ENCODE assay signal across 17 mouse cellular contexts in the genomic region with DNA sequence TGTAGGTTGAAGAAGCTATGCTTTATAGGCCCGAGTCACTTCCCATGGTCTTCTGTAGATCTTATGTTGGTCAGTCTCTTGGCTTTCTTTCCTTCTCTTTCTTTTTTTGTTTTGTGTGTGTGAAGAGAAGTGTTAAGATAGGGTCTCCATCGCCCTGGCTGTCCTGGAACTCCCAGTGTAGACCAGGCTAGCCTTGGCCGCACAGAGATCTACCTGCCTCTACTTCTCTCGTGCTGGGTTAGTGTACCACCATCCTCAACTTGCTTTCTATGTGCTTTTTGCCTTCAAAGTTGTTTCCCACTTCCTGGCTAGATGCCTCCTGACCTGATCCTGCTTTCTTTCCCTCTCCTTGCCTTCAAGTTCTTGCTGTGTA. TPM values are rescaled to one million over a fixed set of nuclear protein-coding genes. Genes with fewer than 3 reads are reported as not detected.
DNase-seq lines count a peak whose midpoint lies in the region; ATAC-seq and TF ChIP-seq lines count a peak whose summit lies in the region.
"Had no signal": no experiment of that assay in that cellular context is flagged by ENCODE, and none has a peak within 500 bp of the region (broad histone marks: within the 10 kb centered on the region; RNA-seq: fewer than 3 reads in every experiment).

No protein-coding gene starts in this region.

- TF ChIP-seq RAD21 in CH12.LX (IDR thresholded peaks at IDR 0.05; ENCODE audit: low read depth, low read length) = no peak

- H3K79me2 ChIP-seq in CH12.LX (replicated peaks; ENCODE audit: control insufficient read depth, extremely low read depth, insufficient read depth, poor library complexity, severe bottlenecking) = no peaks in the 10 kb centered on the region

- H3K27me3 ChIP-seq in hindbrain, embryonic 13.5 days = no peaks in the 10 kb centered on the region
- H3K27me3 ChIP-seq in hindbrain, embryonic 11.5 days (ENCODE audit: control insufficient read depth, insufficient read depth, low read length) = no peaks in the 10 kb centered on the region
- no peaks in the 10 kb centered on the region for H3K27me3 ChIP-seq in CH12.LX (replicated peaks)
- H3K27me3 ChIP-seq in forebrain, embryonic 16.5 days (replicated peaks; ENCODE audit: control insufficient read depth, insufficient read depth, low read length) = no peaks in the 10 kb centered on the region
- no peaks in the 10 kb centered on the region for H3K27me3 ChIP-seq in neural tube, embryonic 13.5 days

- peaks cover 10% of the 10 kb centered on the region for H3K36me3 ChIP-seq in hindbrain, embryonic 13.5 days
- 0 out of 2 replicates have a peak, but pooled peaks cover 3% of the 10 kb centered on the region for H3K36me3 ChIP-seq in hindbrain, embryonic 11.5 days (ENCODE audit: control insufficient read depth, insufficient read depth, low read length)
- H3K36me3 ChIP-seq in CH12.LX (replicated peaks in 1 of 2; ENCODE audit: control insufficient read depth in 1 of 2, insufficient read depth in 1 of 2, low read length in 1 of 2) = peaks cover 26 to 80% of the 10 kb centered on the region in 2 experiments
- no peaks in the 10 kb centered on the region; the same call in 1 of the 2 replicates for H3K36me3 ChIP-seq in forebrain, embryonic 16.5 days (ENCODE audit: control insufficient read depth, insufficient read depth)
- peaks cover 6% of the 10 kb centered on the region for H3K36me3 ChIP-seq in neural tube, embryonic 13.5 days

- ATAC-seq in hindbrain, embryonic 13.5 days (ENCODE audit: low FRiP score) = no peak
- no peak for ATAC-seq in hindbrain, embryonic 11.5 days (ENCODE audit: low FRiP score)
- ATAC-seq in forebrain, embryonic 16.5 days = peak; percentile 61
- ATAC-seq in neural tube, embryonic 13.5 days (ENCODE audit: low read depth) = peak; percentile 50; the same call in 1 of the 2 replicates
- ATAC-seq: lung, postnatal 0 days had no signal

- no peak overlapping the region for H3K9ac ChIP-seq in hindbrain, embryonic 13.5 days
- no peak overlapping the region for H3K9ac ChIP-seq in hindbrain, embryonic 11.5 days (ENCODE audit: low read depth, low read length)
- H3K9ac ChIP-seq in CH12.LX (ENCODE audit: insufficient read depth, low read depth) = no peak overlapping the region
- no peak overlapping the region for H3K9ac ChIP-seq in forebrain, embryonic 16.5 days (replicated peaks; ENCODE audit: low read depth, low read length)
- H3K9ac ChIP-seq in neural tube, embryonic 13.5 days = no peak overlapping the region

- 0 out of 2 replicates have a peak, but pooled peaks have one; percentile 9 for TF ChIP-seq POLR2A in CH12.LX (IDR thresholded peaks at IDR 0.05; ENCODE audit: low read depth, low read length)

- H3K4me3 ChIP-seq in hindbrain, embryonic 13.5 days = no peak overlapping the region
- no peak overlapping the region for H3K4me3 ChIP-seq in hindbrain, embryonic 11.5 days (ENCODE audit: low read depth, low read length)
- no peak overlapping the region for H3K4me3 ChIP-seq in CH12.LX (replicated peaks in 1 of 3; ENCODE audit: low read depth in 2 of 3, low read length in 2 of 3, poor library complexity in 1 of 3)
- H3K4me3 ChIP-seq in forebrain, embryonic 16.5 days (replicated peaks; ENCODE audit: low read length) = no peak overlapping the region
- no peak overlapping the region for H3K4me3 ChIP-seq in neural tube, embryonic 13.5 days
- H3K4me3 ChIP-seq: heart, embryonic 10.5 days had no signal

- in situ Hi-C loops in CH12.LX (cut with MboI; ENCODE audit: low pct_ligation_motif_present, low pct_unique_long_range_greater_than_20kb, low sequenced_read_pairs) = no loop called here

- H3K4me2 ChIP-seq in hindbrain, embryonic 13.5 days = no peak overlapping the region
- H3K4me2 ChIP-seq in hindbrain, embryonic 11.5 days (replicated peaks; ENCODE audit: low read depth, low read length) = no peak overlapping the region
- H3K4me2 ChIP-seq in CH12.LX (ENCODE audit: insufficient read depth, low read depth, poor library complexity, severe bottlenecking) = no peak overlapping the region
- no peak overlapping the region for H3K4me2 ChIP-seq in forebrain, embryonic 16.5 days (ENCODE audit: low read length)
- no peak overlapping the region for H3K4me2 ChIP-seq in neural tube, embryonic 13.5 days

- no peak for TF ChIP-seq CTCF in CH12.LX (conservative IDR thresholded peaks at IDR 0.05 in 1 of 2, IDR thresholded peaks at IDR 0.05 in 1 of 2; ENCODE audit: low read depth in 2 of 2, low read length in 2 of 2)

- H3K4me1 ChIP-seq in hindbrain, embryonic 13.5 days (replicated peaks) = peaks cover 28% of the 10 kb centered on the region
- H3K4me1 ChIP-seq in hindbrain, embryonic 11.5 days (replicated peaks; ENCODE audit: control insufficient read depth, insufficient read depth, low read length) = no peaks in the 10 kb centered on the region
- H3K4me1 ChIP-seq in CH12.LX (ENCODE audit: control insufficient read depth in 1 of 2, insufficient read depth in 2 of 2) = peaks cover 0 to 10% of the 10 kb centered on the region in 2 experiments; a peak in 1 of 4 replicates
- peaks cover 24% of the 10 kb centered on the region for H3K4me1 ChIP-seq in forebrain, embryonic 16.5 days (replicated peaks; ENCODE audit: control insufficient read depth, insufficient read depth, low read length)
- H3K4me1 ChIP-seq in neural tube, embryonic 13.5 days (replicated peaks) = peaks cover 30% of the 10 kb centered on the region

- H3K9me3 ChIP-seq in hindbrain, embryonic 13.5 days = no peaks in the 10 kb centered on the region
- no peaks in the 10 kb centered on the region for H3K9me3 ChIP-seq in hindbrain, embryonic 11.5 days (ENCODE audit: control insufficient read depth, low read length)
- no peaks in the 10 kb centered on the region for H3K9me3 ChIP-seq in CH12.LX (replicated peaks; ENCODE audit: low read length)
- H3K9me3 ChIP-seq in forebrain, embryonic 16.5 days (ENCODE audit: control insufficient read depth, low read length) = no peaks in the 10 kb centered on the region
- no peaks in the 10 kb centered on the region for H3K9me3 ChIP-seq in neural tube, embryonic 13.5 days
- H3K9me3 ChIP-seq: heart, embryonic 10.5 days had no signal

- no peak for TF ChIP-seq EP300 in CH12.LX (IDR thresholded peaks at IDR 0.05; ENCODE audit: low read length)

- 66% methylated on average over 4 of the region's 4 CpGs for WGBS in hindbrain, embryonic 13.5 days
- WGBS in hindbrain, embryonic 11.5 days = 95% methylated on average over 4 of the region's 4 CpGs
- 43% methylated on average over 4 of the region's 4 CpGs for WGBS in forebrain, embryonic 16.5 days
- WGBS in neural tube, embryonic 13.5 days = 79% methylated on average over 4 of the region's 4 CpGs

- DNase-seq in hindbrain, embryonic 11.5 days (ENCODE audit: low spot score) = no peak
- DNase-seq in CH12.LX (ENCODE audit: extremely low read depth) = no peak
- DNase-seq in lung, postnatal 25 days (ENCODE audit: low spot score) = no peak
- no peak for DNase-seq in adrenal gland, postnatal 10 days
- DNase-seq: adrenal gland, postnatal 25 days; cerebellum, adult 11-12 months; embryo, embryonic 11 days; kidney, adult 18-20 months; liver; thymus, postnatal 25 days had no signal

- peak overlapping the region; percentile 68 for H3K27ac ChIP-seq in hindbrain, embryonic 13.5 days
- no peak overlapping the region for H3K27ac ChIP-seq in hindbrain, embryonic 11.5 days (ENCODE audit: low read depth, low read length)
- H3K27ac ChIP-seq in CH12.LX (ENCODE audit: insufficient read depth, low read depth) = no peak overlapping the region
- peak overlapping the region; percentile 70 for H3K27ac ChIP-seq in forebrain, embryonic 16.5 days (ENCODE audit: low read length)
- peak overlapping the region; percentile 46 for H3K27ac ChIP-seq in neural tube, embryonic 13.5 days (replicated peaks)
- H3K27ac ChIP-seq: heart, embryonic 10.5 days had no signal

- dilution Hi-C loops in CH12.LX (cut with MboI; ENCODE audit: extremely low pct_ligation_motif_present, extremely low pct_unique_long_range_greater_than_20kb, low sequenced_read_pairs) = no loop called here

TF ChIP-seq in CH12.LX, 34 proteins besides CTCF, POLR2A, EP300 and RAD21:
- TF ChIP-seq MYC (IDR thresholded peaks at IDR 0.05; ENCODE audit: low read depth, low read length) = no peak
- no peak for TF ChIP-seq SMC3 (IDR thresholded peaks at IDR 0.05; ENCODE audit: low read depth, low read length)
- TF ChIP-seq TCF12 (IDR thresholded peaks at IDR 0.05; ENCODE audit: low read depth, low read length) = no peak
- TF ChIP-seq ZC3H11A (IDR thresholded peaks at IDR 0.05; ENCODE audit: low read depth, low read length) = no peak
- no peak for TF ChIP-seq ELF1 (IDR thresholded peaks at IDR 0.05; ENCODE audit: low read depth, low read length)
- TF ChIP-seq BHLHE40 (IDR thresholded peaks at IDR 0.05; ENCODE audit: low read depth, low read length) = no peak
- TF ChIP-seq JUN (IDR thresholded peaks at IDR 0.05; ENCODE audit: insufficient read depth, low read depth, low read length) = no peak
- TF ChIP-seq MAZ (IDR thresholded peaks at IDR 0.05; ENCODE audit: low read depth, low read length) = no peak
- no peak for TF ChIP-seq IRF4 (IDR thresholded peaks at IDR 0.05; ENCODE audit: low read depth, low read length)
- TF ChIP-seq ZNF384 (IDR thresholded peaks at IDR 0.05; ENCODE audit: low read depth, low read length) = no peak
- no peak for TF ChIP-seq GABPA (IDR thresholded peaks at IDR 0.05; ENCODE audit: insufficient replicate concordance, low read depth, low read length)
TF ChIP-seq in CH12.LX: peak in this region for 0.

RNA-seq across cellular contexts. Expression of a gene that starts 51.9 kb away (rescaled TPM):
- 0.62 and 0.75 TPM in 2 replicates for polyA plus RNA-seq in hindbrain, embryonic 13.5 days (2015; fragmentation: Nextera tagmentation; extraction: Ambion mirVana)
- 0.99 and 1.2 TPM in 2 replicates for polyA plus RNA-seq in hindbrain, embryonic 11.5 days (2014; fragmentation: Nextera tagmentation; extraction: Ambion mirVana)
- total RNA-seq in CH12.LX (2012; rRNA removed) = 7.7 and 17.4 TPM in 2 replicates
- total RNA-seq in CH12.LX (2014; rRNA removed) = 12.2 and 12.9 TPM in 2 replicates
- 14.2 and 16.5 TPM in 2 replicates for polyA plus RNA-seq in CH12.LX (2012; ENCODE audit: insufficient read length, low read depth)
- 0.92 and 1.1 TPM in 2 replicates for polyA plus RNA-seq in forebrain, embryonic 16.5 days (2015; fragmentation: Nextera tagmentation; extraction: Ambion mirVana)
- polyA plus RNA-seq in neural tube, embryonic 13.5 days (2015; fragmentation: Nextera tagmentation; extraction: Ambion mirVana) = 0.23 and 0.53 TPM in 2 replicates
- 1 to 10 TPM in 1 of 2 experiments, under 1 TPM in 1; 0.63 to 1.3 TPM for total RNA-seq in adrenal gland, postnatal 10 days (2021)
- total RNA-seq: megakaryocyte progenitor cell, adult 5-6 weeks; MEL had no signal

Comparison
In these comparisons a context has a peak if more than half of its experiments do, and no peak if none do; other contexts are left out.
1. H3K27ac ChIP-seq: peak in hindbrain, embryonic 13.5 days (single experiment), forebrain, embryonic 16.5 days (single experiment) and neural tube, embryonic 13.5 days (single experiment); none in hindbrain, embryonic 11.5 days (single experiment) and CH12.LX (single experiment).
2. ATAC-seq: peak in forebrain, embryonic 16.5 days (single experiment) and neural tube, embryonic 13.5 days (single experiment); none in hindbrain, embryonic 13.5 days (single experiment) and hindbrain, embryonic 11.5 days (single experiment).